Mouse (Mus musculus) kidney, adult 9 months (tissue): ENCODE measurements around the gene Kcnk2.

Source experiments
- DNase-seq: peaks from one replicate; pipeline ENCODE4 v3.0.0; 2022

Kcnk2 gene

DNA sequence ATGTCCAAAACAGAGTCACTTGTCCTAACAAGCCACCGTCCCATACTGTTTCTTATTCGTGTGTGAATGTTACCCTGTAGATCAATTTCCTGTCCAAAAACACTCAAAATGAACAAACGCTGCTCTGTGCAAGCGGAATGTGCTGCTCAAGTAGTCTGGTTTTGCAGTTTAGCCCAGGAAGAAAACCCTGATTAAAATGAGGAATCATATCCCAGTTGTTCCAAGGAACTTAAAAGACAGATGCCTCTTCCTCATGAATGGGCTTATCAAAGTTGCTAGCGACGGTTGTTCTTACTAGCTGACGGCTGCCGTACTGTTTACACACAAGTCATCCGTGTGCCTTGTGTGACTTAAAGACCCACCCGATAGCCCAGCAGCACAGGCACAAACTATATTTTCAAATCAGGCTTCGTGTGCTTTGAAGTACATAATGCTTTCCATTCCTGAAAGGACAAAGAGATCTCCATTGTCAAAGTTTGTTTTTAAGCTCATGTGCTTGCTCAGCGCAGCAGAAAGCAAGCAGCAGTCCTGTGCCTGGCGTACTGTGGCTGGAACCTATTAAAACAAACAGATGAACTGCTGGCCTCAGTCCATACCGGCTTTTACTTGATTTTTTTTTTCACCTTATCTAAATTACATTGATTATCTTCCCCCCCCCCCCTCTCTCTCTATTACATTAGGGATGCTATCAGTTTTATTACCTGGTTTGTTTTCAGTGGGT is at the start of gene Kcnk2:
Gene Kcnk2 (minus strand): TSS at position 51 of the 721 bp plus-strand sequence.
- DNase-seq, result no peak

DNA sequence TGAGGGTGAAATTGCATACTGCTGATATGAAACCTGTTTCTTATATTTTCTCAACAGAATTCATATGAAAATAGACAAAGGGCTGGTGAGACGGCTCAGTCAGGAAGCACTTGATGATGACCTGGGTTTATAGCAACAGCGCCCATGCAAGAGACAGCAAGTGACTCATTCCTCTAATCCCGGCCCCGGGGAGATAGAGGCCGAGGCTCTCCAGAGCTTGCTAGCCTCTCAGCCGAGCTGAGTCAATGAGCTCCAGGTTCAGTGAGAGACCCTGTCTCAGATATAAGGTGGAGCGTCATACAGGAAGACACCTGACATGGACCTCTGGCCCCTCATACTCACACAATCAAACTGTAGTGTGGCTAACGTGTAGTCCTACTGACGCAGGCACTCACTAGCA is 38.7 kb upstream of the Kcnk2 start:
- no peak for DNase-seq

DNA sequence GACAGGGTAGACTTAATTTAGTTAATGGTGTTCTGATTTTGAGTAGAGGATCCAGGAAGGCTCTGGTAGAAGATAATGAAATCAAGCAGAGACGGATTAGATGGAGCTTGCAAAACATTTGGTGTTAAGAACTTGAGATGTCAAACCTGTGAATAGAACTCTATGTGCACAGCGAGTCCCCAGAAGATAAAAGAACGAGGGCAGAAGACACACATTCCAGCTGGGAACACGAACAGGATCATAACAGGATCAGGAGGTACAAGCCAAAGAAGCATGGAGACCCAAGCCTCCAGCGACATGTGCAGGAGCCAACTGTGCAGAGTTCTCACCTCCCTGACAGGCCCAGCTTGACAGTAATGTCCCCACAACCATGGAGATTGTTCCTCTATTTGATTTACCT is 35.1 kb upstream of the Kcnk2 start:
- no peak for DNase-seq

DNA sequence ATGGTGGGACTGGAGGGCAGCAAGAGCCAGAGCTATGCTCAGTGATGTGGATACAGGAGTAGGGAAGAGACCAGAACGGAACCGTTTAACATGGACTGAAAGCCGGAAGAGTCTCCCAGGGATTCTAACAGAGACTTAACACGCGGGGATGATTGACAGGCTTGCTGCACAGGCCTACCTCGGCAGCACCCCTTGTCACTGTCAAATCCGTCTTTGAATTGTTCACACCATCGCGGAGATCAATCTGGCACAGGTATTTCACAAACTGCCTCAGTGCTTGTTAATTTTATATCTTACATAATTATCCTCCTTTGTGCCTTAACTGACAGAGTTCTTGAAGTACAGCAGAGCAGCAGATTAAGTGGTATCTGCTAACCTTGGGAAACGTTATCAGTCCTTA is 33.4 kb upstream of the Kcnk2 start:
- DNase-seq, result no peak

DNA sequence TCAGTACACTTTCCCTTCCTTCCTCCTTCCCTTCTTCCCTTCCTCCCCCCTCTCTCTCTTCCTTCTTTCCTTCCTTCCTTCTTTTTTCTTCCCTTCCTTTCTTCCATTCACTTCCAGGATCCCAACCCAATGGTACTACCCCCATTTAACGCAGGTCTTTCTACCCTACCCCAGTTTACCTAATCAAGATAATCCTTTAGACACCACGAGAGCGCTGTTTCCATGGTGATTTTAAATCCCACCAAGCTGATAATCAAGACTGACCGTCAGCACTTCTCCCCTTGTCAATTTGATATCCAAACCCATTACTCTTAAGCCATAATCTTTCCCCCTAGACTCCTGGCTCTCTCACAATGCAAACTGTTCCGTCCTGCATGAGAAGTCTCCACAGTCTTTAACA is 29.4 kb upstream of the Kcnk2 start:
- DNase-seq, result no peak

DNA sequence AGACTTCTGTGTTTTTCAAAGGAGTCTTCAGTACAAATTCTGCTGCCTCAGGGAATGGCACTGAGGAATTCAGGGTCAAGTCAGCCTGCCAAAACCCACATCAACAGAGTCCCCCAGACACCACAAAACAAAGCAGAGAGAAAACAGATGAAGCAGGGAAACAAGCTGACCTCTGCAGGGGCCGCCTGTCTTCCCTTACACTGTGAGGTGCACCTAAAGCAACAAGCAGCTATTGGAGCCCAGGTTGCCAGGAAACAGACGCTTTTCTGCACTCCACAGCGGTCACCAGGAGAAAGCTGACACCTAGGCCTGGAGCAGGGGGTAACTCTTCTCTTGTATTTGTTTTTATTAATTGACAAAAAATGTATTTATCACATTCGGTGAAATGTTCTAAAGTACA is 28.5 kb upstream of the Kcnk2 start:
- DNase-seq, result peak; percentile 5

GRCm38 (mm10) chr1:189429566-189429965 is 27.5 kb upstream of the Kcnk2 start:
- peak; percentile 5 for DNase-seq

DNA sequence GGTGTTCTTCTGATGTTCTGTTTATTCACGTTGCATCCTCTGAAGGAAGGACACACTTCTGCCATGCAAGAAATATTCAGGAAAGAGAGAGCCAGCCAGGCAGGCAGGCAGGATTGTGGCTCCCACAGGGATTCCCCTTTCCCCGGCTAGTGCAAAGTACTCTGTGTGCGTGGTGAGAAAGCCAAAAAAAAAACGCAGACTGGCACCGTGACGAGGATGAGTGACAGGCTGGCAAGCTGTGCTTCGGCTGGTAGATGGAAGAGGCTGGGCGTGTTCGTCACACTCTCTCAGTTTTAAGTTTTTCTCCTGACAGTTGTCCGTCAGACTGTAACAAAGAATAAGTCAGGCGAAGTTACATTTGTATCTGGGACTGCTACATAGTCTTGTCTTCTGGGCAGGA is 24.2 kb upstream of the Kcnk2 start:
- no peak for DNase-seq

DNA sequence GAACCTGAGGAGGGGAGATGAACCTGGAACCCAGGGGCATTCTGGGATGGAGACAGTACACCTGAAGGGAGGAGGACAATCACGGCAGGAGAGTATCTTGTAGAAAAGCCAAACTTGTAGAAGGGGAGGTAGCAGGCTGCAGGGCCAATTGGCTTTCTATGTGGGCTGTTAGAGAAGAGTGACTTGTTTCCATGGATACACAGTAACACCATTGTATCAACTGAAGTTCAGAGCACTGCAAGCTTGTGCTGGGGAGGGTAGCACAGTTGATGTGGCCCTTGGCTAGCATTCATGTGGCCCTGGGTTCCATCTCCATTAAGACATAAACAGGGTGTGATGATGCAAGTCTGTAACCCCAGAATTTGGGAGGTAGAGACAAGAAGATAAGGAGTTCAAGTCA is 17.8 kb upstream of the Kcnk2 start:
- DNase-seq, result no peak

GRCm38 (mm10) chr1:189409906-189410305 is 7.8 kb upstream of the Kcnk2 start:
- DNase-seq, result no peak

DNA sequence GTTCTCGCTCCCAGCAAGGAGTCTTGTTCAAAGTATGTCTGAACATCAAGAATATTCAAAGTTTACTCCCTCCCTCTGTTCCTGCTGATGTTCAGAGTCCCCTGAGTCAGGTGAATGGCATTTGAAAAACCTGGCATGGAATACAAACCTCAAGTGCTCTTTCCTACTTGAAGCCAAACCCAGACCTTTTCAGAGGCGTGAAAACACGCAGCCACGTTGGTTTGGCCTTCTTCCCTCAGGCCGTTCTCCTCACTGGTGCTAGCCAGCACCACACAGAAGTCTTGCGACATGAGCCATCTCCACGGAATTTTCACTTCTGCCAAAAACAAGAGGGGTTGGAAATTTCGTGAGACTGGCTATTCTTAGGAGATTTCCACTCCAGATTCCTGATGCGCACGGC is 3.1 kb upstream of the Kcnk2 start:
- DNase-seq, result no peak

- DNase-seq, result no peak
These were observed 1.5 kb upstream of the Kcnk2 start for GRCm38 (mm10) chr1:189403546-189403945.

- DNase-seq, result no peak
These were observed 1.1 kb upstream of the Kcnk2 start for GRCm38 (mm10) chr1:189403139-189403538.

GRCm38 (mm10) chr1:189386848-189387247 is 15.2 kb downstream of the Kcnk2 start:
- no peak for DNase-seq

- DNase-seq, result no peak
These were observed 15.9 kb downstream of the Kcnk2 start for GRCm38 (mm10) chr1:189386141-189386540.

- no peak for DNase-seq
These were observed 34.4 kb downstream of the Kcnk2 start for GRCm38 (mm10) chr1:189367722-189368121.

DNA sequence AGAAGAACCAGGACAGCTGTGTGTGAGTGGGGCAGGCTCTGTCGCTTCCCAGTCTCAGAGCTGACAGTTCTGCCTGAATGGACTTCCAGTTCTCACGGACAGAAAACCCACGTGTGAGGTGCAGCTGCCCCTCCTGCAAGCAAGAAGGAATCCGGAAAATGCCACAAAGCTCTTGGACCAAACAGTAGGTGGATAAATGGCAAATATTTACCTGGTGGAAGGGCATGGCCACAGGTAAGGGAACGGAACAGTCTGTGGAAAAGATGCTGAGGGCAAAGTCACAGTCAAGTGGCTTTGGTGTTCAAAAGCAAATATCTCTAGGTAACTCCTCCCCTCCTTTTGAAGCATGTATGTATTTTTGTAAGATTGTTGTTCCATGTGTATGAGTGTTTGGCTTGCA is 37.9 kb downstream of the Kcnk2 start:
- DNase-seq, result peak; percentile 5

DNA sequence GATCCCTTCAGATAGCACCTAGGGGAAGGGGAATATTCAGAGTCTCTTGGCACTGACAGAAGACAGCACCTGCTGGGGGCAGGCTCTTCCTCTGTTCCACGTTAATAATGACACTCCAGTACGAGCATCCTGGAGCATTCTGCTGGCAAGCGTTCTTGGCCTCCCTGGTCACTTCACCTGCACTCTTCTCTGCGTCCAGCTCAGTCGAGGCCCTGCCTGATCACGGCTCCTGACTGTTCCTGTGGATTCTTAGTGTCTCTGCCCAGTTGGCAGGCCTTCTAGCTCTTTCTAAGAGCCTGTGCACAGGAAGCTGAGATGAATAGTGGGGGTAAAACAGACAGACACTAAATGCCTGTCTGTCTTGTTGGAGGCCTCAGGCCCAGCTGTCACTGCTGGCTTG is 39.5 kb downstream of the Kcnk2 start:
- no peak for DNase-seq

DNA sequence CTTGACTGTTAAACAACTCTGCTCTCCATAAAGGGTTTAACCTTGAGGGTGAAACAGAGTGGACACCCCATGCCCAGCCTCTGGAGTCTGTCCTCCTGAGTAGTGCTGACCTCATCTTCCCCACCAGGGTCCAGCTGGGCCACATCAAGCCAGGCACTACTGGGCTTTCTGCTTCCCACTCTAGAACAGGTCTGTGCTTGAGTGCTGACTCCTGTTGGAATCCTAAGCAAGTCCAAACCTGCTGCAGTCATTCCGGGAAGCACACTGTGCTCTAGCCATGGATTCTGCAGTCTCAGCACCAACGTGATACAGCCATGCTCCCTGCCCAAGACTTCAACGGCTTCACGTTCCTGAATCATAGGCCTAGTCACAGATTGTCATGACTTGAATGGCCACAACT is 42.4 kb downstream of the Kcnk2 start:
- no peak for DNase-seq

- DNase-seq, result no peak
These were observed 48.2 kb downstream of the Kcnk2 start for GRCm38 (mm10) chr1:189353887-189354286.

DNA sequence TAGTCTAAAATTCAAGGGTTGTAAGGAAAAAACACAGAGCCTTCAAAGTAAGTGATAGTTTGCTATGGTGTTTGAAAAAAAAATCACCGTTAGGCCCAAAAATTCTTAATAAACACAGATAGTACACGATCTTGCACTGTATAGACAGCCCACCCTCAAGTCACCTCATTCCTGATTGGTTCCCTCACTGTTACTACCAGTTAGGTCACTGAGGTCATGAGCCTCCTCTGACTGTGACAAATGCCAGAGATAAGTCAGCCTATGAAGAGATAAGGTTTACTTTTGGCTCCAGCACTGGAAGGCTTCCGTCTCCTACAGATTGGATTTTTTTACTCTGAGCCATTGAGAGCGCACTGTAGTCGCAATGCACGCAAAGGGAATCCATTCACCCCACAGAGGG is 50.3 kb downstream of the Kcnk2 start:
- no peak for DNase-seq

DNA sequence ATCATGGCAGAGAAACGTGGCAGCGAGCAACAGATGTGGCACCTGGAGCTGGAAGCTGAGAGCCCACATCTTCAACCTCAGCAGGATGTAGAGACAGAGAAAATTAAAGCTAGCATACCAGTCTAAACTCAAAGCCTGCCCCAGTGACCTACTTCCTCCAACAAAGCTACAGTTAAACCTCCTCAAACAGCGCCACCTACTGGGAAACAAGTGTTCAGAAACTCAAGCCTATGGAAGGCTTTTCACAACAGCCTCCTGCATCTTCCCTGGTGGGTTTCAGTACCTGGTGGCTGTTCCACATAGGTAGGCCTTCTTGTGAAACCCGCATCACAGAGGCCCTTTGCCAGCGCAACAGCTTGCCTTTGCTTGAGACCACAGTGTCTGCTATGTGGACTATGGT is 52.9 kb downstream of the Kcnk2 start:
- DNase-seq, result no peak

DNA sequence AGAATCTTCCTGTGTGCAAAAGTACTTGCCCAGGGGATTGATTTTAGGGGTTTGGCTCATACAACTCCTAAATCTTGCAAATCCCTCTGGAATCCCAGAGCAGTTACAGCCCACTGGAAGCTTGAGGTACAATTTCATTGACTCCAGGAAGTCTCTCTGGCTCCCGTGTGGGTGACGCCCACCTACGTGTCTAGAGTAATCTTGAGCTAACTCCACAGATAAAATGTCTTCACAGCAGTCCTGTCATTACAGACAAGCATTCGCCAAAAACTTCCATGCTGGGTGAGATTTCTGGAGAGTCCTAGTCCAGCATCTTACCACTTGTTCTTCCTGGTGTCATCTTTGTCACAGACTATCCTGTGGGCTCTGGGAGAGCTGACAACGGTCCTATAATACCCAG is 56.9 kb downstream of the Kcnk2 start:
- DNase-seq, result no peak

DNA sequence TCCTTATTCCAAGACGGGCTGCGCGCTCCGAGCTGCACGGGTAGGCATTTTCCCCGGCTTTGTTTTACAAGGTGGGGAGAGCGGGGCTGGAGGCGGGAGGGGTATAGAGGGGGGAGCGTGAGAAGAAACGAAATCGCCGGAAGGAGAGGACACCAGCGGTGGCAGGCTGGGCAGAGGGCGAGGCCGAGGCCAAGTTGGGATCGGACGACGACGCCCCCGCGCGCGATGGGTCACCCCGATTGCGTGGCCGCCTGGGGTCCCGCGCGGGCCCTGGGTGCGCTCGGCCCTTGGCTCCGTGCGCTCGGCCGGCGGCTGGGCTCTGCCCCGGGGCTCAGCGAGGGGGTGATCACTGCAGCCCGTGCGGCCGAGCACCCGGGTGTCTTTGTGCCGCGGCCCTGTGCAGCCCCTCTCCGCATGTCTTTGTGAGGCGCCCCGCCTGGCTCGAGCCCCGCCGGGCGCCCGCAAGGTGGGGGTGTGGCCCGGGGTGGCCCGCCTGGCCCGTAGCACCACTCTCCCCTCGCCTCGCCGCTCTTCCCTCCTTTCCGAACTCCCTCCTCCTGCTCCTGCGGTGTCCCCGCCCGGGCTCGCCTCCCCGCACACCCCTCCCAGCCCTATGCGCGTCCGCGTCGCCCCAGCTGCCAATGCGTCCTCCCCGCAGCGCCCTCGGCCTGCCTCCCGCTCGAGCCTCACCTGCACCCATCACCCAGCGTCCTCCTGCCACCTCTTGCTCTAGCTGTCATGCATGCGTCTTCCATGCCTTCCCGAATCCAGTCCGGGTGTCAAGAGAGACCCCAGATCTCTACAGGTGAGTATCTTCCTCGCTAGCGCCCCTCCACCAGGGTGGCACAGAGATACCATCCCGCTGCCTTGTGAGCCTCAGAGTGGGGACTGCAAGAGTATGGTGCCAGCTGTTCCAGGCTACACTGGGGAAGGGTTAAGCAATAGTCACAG is 58.5 kb downstream of the Kcnk2 start:
- DNase-seq, result no peak
